Mouse (Mus musculus) kidney, postnatal 36 days (tissue): ENCODE measurements around the gene Mtm1.
"Not testable (repeated sequence)": the region's sequence is repeated elsewhere in the genome, so short reads cannot be mapped to it uniquely, and the experiment has no call there.

Experiments
- DNase-seq, 2 experiments: peaks; one replicate each; pipeline ENCODE4 v3.0.0; 2021 to 2022; ENCODE audit warnings: mixed read lengths in 2 of 2

Gene Mtm1

GRCm38 (mm10) chrX:71287088-71287487 is 76.5 kb downstream of the Mtm1 start:
- no peak for DNase-seq

GRCm38 (mm10) chrX:71294191-71294590 is 83.6 kb downstream of the Mtm1 start:
- no peak for DNase-seq

GRCm38 (mm10) chrX:71296005-71296404 is 85.4 kb downstream of the Mtm1 start:
- DNase-seq, result no peak

- no peak for DNase-seq
Observed at GRCm38 (mm10) chrX:71302148-71302547, 91.6 kb downstream of the Mtm1 start.

- peak; percentile 54 to 67 for DNase-seq
Observed at GRCm38 (mm10) chrX:71311229-71311628, 100.7 kb downstream of the Mtm1 start.

- DNase-seq, result no peak
Observed at GRCm38 (mm10) chrX:71314380-71314779, 103.8 kb downstream of the Mtm1 start.

- peak in 1 of 2 experiments; percentile 35 for DNase-seq
Observed at GRCm38 (mm10) chrX:71352033-71352432, 141.5 kb downstream of the Mtm1 start.

GRCm38 (mm10) chrX:71355331-71355730 is 144.8 kb downstream of the Mtm1 start:
- DNase-seq, result no peak

- DNase-seq, result not testable (repeated sequence)
Observed at GRCm38 (mm10) chrX:71361793-71362192, 151.2 kb downstream of the Mtm1 start.

- DNase-seq, result no peak
Observed at GRCm38 (mm10) chrX:71364062-71364461, 153.5 kb downstream of the Mtm1 start.

GRCm38 (mm10) chrX:71364554-71364991 is 154.0 kb downstream of the Mtm1 start, which contains the start of gene Mtmr1:
Gene Mtmr1, plus strand, starts transcription at chrX:71364760.
- DNase-seq, result peak; percentile 86 to 91

- DNase-seq, result peak; percentile 24 to 61
Observed at GRCm38 (mm10) chrX:71365011-71365410, 154.4 kb downstream of the Mtm1 start.
